Mouse (Mus musculus) hindbrain, embryonic 16.5 days (tissue): ENCODE measurements around the gene Hist1h2bh. TPM values are rescaled to one million over a fixed set of nuclear protein-coding genes. Genes with fewer than 3 reads are reported as not detected.

Source experiments
- ATAC-seq: fragments of 200-750 bp; cut with Nextera tagmentation; 2 replicates; pipeline ENCODE4 v1.8.0; 2017; ENCODE audit warnings: moderate TSS enrichment, moderate library complexity
- H3K27ac ChIP-seq: fragments of 300-500 bp; sonication (generic); 2 replicates; pipeline ENCODE4 v1.5.1; 2014; ENCODE audit warnings: low read depth, mild to moderate bottlenecking, control low read depth, low read length, moderate library complexity
- H3K27me3 ChIP-seq: fragments of 300-500 bp; sonication (generic); replicated peaks from 2 replicates; pipeline ENCODE4 v1.6.1; 2014; ENCODE audit warnings: low read length; ENCODE audit not compliant: control insufficient read depth, insufficient read depth
- H3K36me3 ChIP-seq: fragments of 300-500 bp; sonication (generic); 2 replicates; pipeline ENCODE4 v1.6.1; 2014; ENCODE audit warnings: mild to moderate bottlenecking, low read length, moderate library complexity, mixed read lengths; ENCODE audit not compliant: control insufficient read depth, insufficient read depth
- H3K4me1 ChIP-seq: fragments of 300-500 bp; sonication (generic); 2 replicates; pipeline ENCODE4 v1.6.1; 2014; ENCODE audit warnings: low read depth, low read length; ENCODE audit not compliant: control insufficient read depth, insufficient read depth
- H3K4me2 ChIP-seq: fragments of 300-500 bp; sonication (generic); 2 replicates; pipeline ENCODE4 v1.6.1; 2014; ENCODE audit warnings: mild to moderate bottlenecking, low read length, control low read depth, moderate library complexity
- H3K4me3 ChIP-seq: fragments of 300-500 bp; sonication (generic); 2 replicates; pipeline ENCODE4 v1.5.1; 2014; ENCODE audit warnings: mild to moderate bottlenecking, low read length, control low read depth, moderate library complexity
- H3K9ac ChIP-seq: fragments of 300-500 bp; sonication (generic); 2 replicates; pipeline ENCODE4 v1.6.1; 2014; ENCODE audit warnings: low read depth, mild to moderate bottlenecking, control low read depth, low read length, moderate library complexity
- H3K9me3 ChIP-seq: fragments of 300-500 bp; sonication (generic); 2 replicates; pipeline ENCODE4 v1.6.1; 2014; ENCODE audit warnings: mild to moderate bottlenecking, low read length, moderate library complexity; ENCODE audit not compliant: control insufficient read depth
- WGBS: fragments of 180-500 bp; shearing (Covaris S2); extraction: QIAGEN DNeasy Blood & Tissue Kit; methylation state at CpG from one replicate; pipeline ENCODE4 v1.1.7; 2014; 5-methylcytosine and 5-hydroxymethylcytosine counted together
- polyA plus RNA-seq: library from polyadenylated mRNA; unstranded; fragments of >200 nt; fragmentation: Nextera tagmentation; extraction: Ambion mirVana; gene quantifications from 2 replicates; pipeline ENCODE4 v1.2.1, GENCODE M21; 2015

Gene Hist1h2bh
- polyA plus RNA-seq, 1 experiment from 2014 or later: 0.29 TPM

DNA sequence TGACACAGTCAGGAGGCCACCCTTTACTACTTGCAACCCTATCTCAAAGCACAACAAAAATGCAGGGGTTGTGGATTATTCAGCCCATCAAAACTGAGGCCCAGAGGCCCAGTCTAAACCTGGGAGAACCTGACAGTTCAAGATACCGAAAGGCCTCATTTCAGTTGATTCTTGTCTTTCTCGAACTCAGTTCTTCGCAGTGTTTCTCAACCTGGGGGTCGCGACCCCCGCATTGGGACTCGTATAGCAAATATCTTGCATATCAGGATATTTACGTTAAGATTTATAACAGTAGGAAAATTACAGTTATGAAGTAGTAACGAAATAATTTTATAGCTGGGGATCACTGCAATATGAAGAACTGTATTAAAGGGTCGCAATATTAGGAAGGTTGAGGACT lies 17.3 kb downstream of the Hist1h2bh start:
- H3K4me3 ChIP-seq: peak overlapping the region; percentile 45
- peak overlapping the region; percentile 54 for H3K4me2 ChIP-seq
- ATAC-seq: no peak
- H3K27ac ChIP-seq: no peak overlapping the region
- no peaks in the 10 kb centered on the region for H3K27me3 ChIP-seq
- H3K36me3 ChIP-seq: no peaks in the 10 kb centered on the region
- H3K9me3 ChIP-seq: no peaks in the 10 kb centered on the region
- WGBS: 2% methylated on average over 10 of the region's 10 CpGs
- H3K4me1 ChIP-seq: peaks cover 5% of the 10 kb centered on the region; the same call in 1 of the 2 replicates
- H3K9ac ChIP-seq: no peak overlapping the region

DNA sequence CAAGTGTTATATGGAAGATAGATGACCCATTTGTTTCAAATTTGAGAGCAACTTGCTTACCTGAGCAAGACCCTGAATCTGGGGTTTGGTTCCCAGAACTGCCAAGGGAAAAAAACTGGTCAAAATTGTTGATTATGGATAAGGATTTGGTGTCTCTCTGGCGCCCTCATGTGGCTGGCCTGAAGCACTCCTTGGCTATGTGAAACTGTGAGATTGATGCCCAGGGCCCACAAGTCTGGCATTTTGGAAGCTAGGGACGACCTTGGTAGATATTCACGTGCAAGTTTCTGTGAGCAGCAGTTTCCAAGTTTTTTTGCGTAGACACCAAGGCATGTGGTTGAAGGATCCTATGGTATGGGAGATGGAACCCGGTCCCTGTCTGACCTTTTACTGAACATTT lies 18.5 kb downstream of the Hist1h2bh start:
- Histone ChIP-seq H3K4me1 (peaks cover 5% of the 10 kb centered on the region; the same call in 1 of the 2 replicates), H3K36me3 (no peaks in the 10 kb centered on the region), H3K4me3 (0 out of 2 replicates have a peak overlapping the region, but pooled peaks have one; percentile 6), H3K4me2 (peak overlapping the region; percentile 26), H3K27ac (no peak overlapping the region), H3K9me3 (no peaks in the 10 kb centered on the region), H3K9ac (no peak overlapping the region; the same call in 1 of the 2 replicates), H3K27me3 (no peaks in the 10 kb centered on the region)
- ATAC-seq: peak; percentile 51
- 13% methylated on average over 5 of the region's 5 CpGs for WGBS

DNA sequence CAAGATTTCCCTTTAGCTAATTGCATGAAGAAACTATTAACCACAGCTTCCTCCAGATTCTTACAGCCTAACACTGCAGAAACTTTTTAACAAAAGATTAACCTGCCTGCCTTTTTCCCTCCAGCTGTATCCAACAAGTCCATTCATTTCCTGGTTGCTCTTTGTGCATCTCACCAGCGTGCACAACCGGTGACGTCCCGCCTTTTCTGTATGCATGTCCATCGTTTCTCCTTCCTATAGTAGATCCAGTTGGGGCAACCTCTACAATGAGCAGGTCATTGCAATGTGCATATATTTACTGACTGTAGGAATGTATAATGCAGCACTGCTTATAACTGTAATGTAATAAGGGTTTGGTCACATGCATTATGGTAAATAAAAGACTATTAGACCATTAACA lies 19.2 kb downstream of the Hist1h2bh start:
- H3K27ac ChIP-seq: no peak overlapping the region
- H3K36me3 ChIP-seq: no peaks in the 10 kb centered on the region
- no peak overlapping the region for H3K9ac ChIP-seq
- no peak overlapping the region for H3K4me2 ChIP-seq
- no peaks in the 10 kb centered on the region for H3K27me3 ChIP-seq
- H3K4me1 ChIP-seq: peaks cover 5% of the 10 kb centered on the region; the same call in 1 of the 2 replicates
- 42% methylated on average over 5 of the region's 5 CpGs for WGBS
- no peak overlapping the region for H3K4me3 ChIP-seq
- H3K9me3 ChIP-seq: no peaks in the 10 kb centered on the region
- no peak for ATAC-seq

DNA sequence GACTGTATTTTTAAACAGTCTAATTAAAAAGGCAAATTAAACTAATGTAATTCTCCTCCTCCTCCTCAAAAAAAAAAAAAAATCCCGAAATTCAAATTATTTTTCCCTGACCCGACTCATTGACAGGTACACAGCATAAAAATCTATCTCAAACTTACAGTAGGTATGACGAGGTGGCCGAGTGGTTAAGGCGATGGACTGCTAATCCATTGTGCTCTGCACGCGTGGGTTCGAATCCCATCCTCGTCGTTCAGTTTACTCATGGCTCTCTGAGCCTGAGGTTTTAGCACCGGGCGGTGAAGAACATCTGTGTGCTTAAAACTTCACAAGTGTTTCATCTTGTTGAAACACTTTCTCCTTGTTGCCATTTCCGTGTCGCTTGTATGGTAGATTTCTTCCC lies 21.5 kb downstream of the Hist1h2bh start:
- H3K27ac ChIP-seq: no peak overlapping the region
- no peaks in the 10 kb centered on the region for H3K36me3 ChIP-seq
- 0 out of 2 replicates have a peak, but pooled peaks have one; percentile 44 for ATAC-seq
- under 1% methylated on average over 14 of the region's 14 CpGs for WGBS
- H3K4me3 ChIP-seq: 0 out of 2 replicates have a peak overlapping the region, but pooled peaks have one; percentile 14
- peaks cover 2% of the 10 kb centered on the region; the same call in 1 of the 2 replicates for H3K4me1 ChIP-seq
- H3K27me3 ChIP-seq: no peaks in the 10 kb centered on the region
- no peak overlapping the region for H3K9ac ChIP-seq
- H3K4me2 ChIP-seq: peak overlapping the region; percentile 47
- H3K9me3 ChIP-seq: no peaks in the 10 kb centered on the region

DNA sequence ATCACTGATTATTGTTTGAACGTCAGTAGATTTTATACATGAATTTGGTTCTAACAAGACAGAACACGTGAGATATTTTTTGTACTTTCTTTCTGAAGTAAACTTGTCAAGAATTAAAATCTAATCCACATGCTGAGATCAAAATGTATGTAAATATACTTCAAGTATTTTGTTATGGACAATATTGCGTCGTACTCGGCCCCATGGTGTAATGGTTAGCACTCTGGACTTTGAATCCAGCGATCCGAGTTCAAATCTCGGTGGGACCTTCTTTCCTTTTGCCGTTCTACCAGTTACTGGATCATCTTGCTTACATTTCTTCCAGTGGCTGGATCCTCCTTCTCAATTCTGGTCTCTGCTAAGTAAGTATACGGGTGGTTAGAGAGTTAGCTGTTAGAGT lies 23.8 kb downstream of the Hist1h2bh start:
- Histone ChIP-seq H3K27ac (no peak overlapping the region), H3K9ac (no peak overlapping the region), H3K36me3 (no peaks in the 10 kb centered on the region), H3K9me3 (no peaks in the 10 kb centered on the region), H3K27me3 (no peaks in the 10 kb centered on the region), H3K4me2 (peak overlapping the region; percentile 78), H3K4me1 (peaks cover 2% of the 10 kb centered on the region; the same call in 1 of the 2 replicates), H3K4me3 (peak overlapping the region; percentile 45)
- peak; percentile 41 for ATAC-seq
- WGBS: under 1% methylated on average over 10 of the region's 10 CpGs

DNA sequence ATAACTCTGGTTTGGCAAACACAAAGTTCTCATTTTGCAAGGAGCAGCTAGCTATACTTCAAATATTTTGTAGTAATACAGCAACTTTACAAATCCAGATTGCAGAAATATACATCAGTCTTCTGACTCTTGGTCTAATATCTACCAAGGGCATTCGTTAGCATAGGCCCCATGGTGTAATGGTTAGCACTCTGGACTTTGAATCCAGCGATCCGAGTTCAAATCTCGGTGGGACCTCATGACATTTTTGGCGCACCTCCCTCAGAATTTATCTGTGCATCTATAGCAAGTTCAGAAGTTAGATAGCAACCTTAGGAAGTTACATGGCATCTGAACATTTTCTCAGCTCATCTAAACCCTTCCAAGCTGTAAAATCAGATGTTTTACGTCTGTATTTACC lies 24.3 kb downstream of the Hist1h2bh start:
- Histone ChIP-seq H3K4me2 (peak overlapping the region; percentile 78), H3K27me3 (no peaks in the 10 kb centered on the region), H3K27ac (no peak overlapping the region), H3K4me3 (peak overlapping the region; percentile 45), H3K4me1 (peaks cover 2% of the 10 kb centered on the region; the same call in 1 of the 2 replicates), H3K9ac (no peak overlapping the region), H3K9me3 (no peaks in the 10 kb centered on the region), H3K36me3 (no peaks in the 10 kb centered on the region)
- WGBS: 0% methylated on average over 6 of the region's 6 CpGs
- ATAC-seq: 0 out of 2 replicates have a peak, but pooled peaks have one; percentile 31

DNA sequence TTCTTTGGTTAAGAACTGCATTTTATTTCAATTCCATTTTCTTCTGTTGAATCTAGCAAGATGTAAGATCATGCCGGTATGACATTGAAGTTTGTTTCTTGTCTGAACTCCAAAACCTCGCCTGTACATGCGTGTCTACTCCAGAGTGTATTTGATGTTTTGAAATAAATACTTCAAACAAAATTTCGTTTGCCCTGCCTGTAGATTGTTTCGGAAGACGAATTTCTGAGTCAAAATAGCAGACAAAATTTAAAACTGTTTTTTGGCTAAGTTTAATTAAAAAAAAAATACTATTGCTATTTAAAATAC lies 24.9 kb downstream of the Hist1h2bh start:
- ATAC-seq: no peak
- no peak overlapping the region for H3K27ac ChIP-seq
- H3K4me1 ChIP-seq: peaks cover 2% of the 10 kb centered on the region; the same call in 1 of the 2 replicates
- WGBS: 0% methylated on average over 6 of the region's 6 CpGs
- peak overlapping the region; percentile 27; the same call in 1 of the 2 replicates for H3K9ac ChIP-seq
- peak overlapping the region; percentile 45 for H3K4me3 ChIP-seq
- no peaks in the 10 kb centered on the region for H3K27me3 ChIP-seq
- H3K36me3 ChIP-seq: no peaks in the 10 kb centered on the region
- peak overlapping the region; percentile 78 for H3K4me2 ChIP-seq
- H3K9me3 ChIP-seq: no peaks in the 10 kb centered on the region

DNA sequence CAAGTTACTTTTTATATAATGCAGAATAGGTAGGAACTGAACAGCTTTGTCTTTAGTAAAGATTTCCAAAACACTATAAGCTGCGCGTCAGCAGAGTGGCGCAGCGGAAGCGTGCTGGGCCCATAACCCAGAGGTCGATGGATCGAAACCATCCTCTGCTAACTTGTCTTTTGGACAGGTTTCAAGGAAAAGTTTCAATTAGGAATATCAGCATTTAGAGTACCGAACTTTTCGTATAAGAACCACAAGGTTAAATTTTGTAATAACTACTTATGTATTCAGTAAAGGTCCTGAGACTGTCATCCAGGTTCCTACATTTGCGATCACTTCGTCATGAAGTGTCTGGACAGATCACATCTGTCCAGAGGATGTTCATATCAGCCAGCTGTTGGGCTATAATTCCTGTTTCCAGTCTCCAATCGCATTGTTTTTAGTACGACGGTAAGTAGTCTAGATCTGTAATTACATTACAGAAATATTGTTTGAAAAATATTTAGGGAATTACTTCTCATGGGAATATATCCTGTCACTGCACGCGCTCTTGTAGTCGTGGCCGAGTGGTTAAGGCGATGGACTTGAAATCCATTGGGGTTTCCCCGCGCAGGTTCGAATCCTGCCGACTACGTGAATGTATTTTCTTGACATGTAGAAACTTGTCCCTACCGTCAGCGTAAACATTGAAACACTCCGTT lies 25.4 kb downstream of the Hist1h2bh start:
- peak; percentile 88 for ATAC-seq
- Histone ChIP-seq H3K9ac (peak overlapping the region; percentile 47), H3K4me3 (peak overlapping the region; percentile 45), H3K27me3 (no peaks in the 10 kb centered on the region), H3K9me3 (no peaks in the 10 kb centered on the region), H3K4me2 (peak overlapping the region; percentile 78), H3K4me1 (peaks cover 2% of the 10 kb centered on the region; the same call in 1 of the 2 replicates), H3K27ac (peak overlapping the region; percentile 64; the same call in 1 of the 2 replicates), H3K36me3 (no peaks in the 10 kb centered on the region)
- under 1% methylated on average over 27 of the region's 27 CpGs for WGBS

DNA sequence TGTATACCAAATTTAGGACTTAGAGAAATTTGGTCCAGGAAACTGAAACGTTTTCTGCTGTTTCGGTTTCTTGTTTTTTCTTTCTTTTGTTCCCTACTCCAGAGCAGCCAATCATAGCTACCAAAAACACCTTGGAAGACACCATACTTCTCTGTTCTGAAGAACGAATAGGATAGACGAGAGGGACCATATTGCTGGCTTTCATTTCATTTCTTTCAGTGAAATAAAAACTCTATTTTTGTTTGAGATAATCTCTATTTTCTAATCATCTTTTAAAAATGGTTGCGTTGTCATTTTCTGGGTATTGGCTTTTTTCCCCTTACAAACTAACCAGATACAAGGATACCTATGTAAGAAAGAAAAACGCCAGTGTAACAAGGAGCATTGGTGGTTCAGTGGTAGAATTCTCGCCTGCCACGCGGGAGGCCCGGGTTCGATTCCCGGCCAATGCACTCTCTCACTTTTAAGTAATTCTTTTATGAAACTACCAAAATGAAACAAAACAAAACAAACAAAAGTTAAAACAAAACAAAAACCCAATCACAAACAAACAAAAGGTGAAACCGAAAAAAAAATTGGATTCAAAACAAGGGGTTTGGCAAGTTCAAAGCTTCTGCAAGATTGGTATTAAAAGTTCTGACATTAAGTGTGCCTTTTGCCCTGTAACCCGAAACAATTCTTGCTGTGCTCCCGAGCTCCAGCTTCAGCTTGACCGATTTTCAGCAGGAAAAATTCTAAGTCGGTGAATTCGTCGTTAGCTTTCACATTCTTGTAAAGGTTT lies 26.2 kb downstream of the Hist1h2bh start:
- H3K27me3 ChIP-seq: no peaks in the 10 kb centered on the region
- peaks cover 2% of the 10 kb centered on the region; the same call in 1 of the 2 replicates for H3K4me1 ChIP-seq
- peak; percentile 70; the same call in 1 of the 2 replicates for ATAC-seq
- peak overlapping the region; percentile 78 for H3K4me2 ChIP-seq
- 1% methylated on average over 19 of the region's 19 CpGs for WGBS
- H3K4me3 ChIP-seq: peak overlapping the region; percentile 45
- H3K9ac ChIP-seq: peak overlapping the region; percentile 47; the same call in 1 of the 2 replicates
- H3K36me3 ChIP-seq: no peaks in the 10 kb centered on the region
- peak overlapping the region; percentile 64; the same call in 1 of the 2 replicates for H3K27ac ChIP-seq
- no peaks in the 10 kb centered on the region for H3K9me3 ChIP-seq
